Mouse (Mus musculus) layer of hippocampus, postnatal 36 days (tissue): ENCODE measurements around the gene Olfr313. TPM values are rescaled to one million over a fixed set of nuclear protein-coding genes. Genes with fewer than 3 reads are reported as not detected.

ENCODE experiments used
- DNase-seq, 2 experiments: peaks; one replicate each; pipeline ENCODE4 v3.0.0; 2022
- total RNA-seq, 2 experiments: library from RNA; stranded (reverse); gene quantifications; 2 replicates each; pipeline ENCODE4 v1.2.3; 2021

The Olfr313 gene
- total RNA-seq, 2 experiments from 2014 or later = not detected

DNA sequence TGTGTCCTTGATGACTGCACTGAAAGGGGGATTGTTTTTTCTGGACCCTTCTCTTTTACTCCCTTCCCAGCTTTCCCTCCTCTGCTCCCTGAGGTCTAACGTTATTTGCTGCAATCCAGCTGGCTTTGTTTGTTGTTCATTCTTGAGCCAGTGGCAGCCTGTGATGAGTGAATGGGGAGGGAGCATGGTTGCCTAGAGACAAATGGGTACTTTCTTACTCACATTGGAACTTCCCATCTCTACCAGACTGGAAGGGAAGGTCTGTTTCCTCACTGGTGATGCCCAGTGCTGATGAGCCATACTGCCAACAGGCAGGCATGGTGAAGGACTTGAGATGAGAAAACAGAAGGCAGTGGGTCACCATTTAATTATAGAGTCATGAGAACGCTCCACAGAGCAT lies 34.9 kb downstream of the Olfr313 start:
- DNase-seq = no peak

GRCm38 (mm10) chr11:58860744-58861143 lies 45.9 kb downstream of the Olfr313 start:
- DNase-seq = no peak

DNA sequence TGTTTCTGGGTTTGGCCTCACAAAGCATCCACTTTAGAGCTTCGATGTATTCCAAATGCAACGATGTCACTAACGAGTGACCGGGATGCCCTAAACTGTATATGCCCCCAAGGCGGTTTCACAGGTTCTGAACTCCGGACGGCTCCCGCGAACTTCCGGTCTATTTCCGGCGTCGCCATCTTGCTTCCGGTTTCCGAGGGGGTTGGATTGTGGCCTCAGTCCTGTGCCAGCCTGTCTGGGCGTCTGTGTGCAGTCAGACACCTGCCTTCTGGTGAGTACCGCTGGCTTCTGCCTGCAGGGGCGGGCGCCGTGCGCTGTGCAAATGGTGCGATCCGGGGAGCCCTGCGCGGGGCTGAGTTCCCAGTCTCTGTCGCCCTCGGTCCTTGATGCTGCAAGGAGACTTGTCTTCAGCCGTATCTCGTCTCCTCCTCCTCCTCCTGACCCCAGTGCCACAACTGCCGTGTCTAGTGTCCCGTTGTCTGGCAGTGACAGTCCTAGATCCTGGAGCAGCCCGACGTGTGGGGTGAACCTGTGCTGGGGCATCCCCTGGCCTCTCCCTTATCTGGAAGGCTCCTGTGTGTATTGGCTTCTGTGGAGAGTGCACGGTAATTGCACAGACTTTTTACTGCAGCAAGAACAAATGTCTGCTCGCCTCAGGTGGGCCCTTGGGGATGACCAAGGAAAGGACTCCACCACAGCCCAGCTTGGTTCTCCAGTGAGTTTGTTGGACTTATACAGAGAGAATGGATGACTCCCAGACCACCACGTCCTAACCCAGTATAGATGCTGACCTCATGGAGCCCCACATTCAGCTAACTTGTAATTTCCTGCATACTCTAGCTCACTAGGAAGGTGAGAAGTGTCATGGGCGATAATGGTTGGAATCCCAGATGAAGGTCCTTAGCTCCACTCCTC lies 52.5 kb downstream of the Olfr313 start, which contains the start of gene 2810021J22Rik:
TSS of gene 2810021J22Rik (plus strand) at position 178 of the 915 bp plus-strand sequence.
- peak; percentile 82 to 83 for DNase-seq

DNA sequence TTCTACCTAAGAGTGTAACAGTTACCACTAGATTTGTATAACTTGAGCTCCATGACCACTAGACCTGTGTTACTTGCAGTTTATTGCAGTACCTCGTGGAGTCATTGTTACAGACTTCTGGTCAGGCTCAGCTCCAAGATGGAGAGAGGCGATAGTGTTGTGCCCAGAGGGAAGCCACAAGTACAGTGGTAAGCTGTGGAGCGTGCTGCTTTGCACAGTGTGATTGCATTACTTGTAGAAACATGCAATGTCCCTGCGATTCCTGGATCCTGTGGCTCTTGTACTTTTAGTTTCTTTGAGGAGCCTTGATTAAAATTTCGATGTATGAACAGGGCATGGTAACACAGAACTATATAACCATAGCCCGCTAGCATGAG lies 53.1 kb downstream of the Olfr313 start:
- DNase-seq = no peak

Other genes starting within 250 kb of the Olfr313 start
- gene Olfr224, start 244.4 kb upstream of the Olfr313 start, total RNA-seq = not detected
- gene Olfr325, start 237.3 kb upstream of the Olfr313 start, total RNA-seq = not detected
- gene Olfr324, start 219.9 kb upstream of the Olfr313 start, total RNA-seq = not detected
- gene 2210407C18Rik, start 198.9 kb upstream of the Olfr313 start, total RNA-seq = not detected
- not detected for gene Olfr323, start 184.5 kb upstream of the Olfr313 start, total RNA-seq
- gene Trim58, start 174.5 kb upstream of the Olfr313 start, total RNA-seq = not detected
- gene Olfr322, start 156.2 kb upstream of the Olfr313 start, total RNA-seq = not detected
- not detected for gene Olfr320, start 133.9 kb upstream of the Olfr313 start, total RNA-seq
- gene Olfr319, start 115.8 kb upstream of the Olfr313 start, total RNA-seq = not detected
- gene Olfr318, start 91.0 kb upstream of the Olfr313 start, total RNA-seq = not detected
- gene Olfr317, start 75.8 kb upstream of the Olfr313 start, total RNA-seq = under 1 TPM in 1 of 2 experiments, not detected in 1; 0.20 TPM
- gene Olfr316, start 62.3 kb upstream of the Olfr313 start, total RNA-seq = under 1 TPM; 0.45 to 0.48 TPM
- not detected for gene Olfr315, start 41.8 kb upstream of the Olfr313 start, total RNA-seq
- not detected for gene Olfr314, start 32.0 kb upstream of the Olfr313 start, total RNA-seq
- gene Fam183b, start 13.0 kb upstream of the Olfr313 start, total RNA-seq = 1 to 10 TPM; 5.9 to 7.5 TPM
- gene Olfr312, start 14.2 kb downstream of the Olfr313 start, total RNA-seq = not detected
- not detected for gene Olfr311, start 24.3 kb downstream of the Olfr313 start, total RNA-seq
- gene Gm12258, start 32.2 kb downstream of the Olfr313 start, total RNA-seq = 10 to 100 TPM; 19.3 to 20.0 TPM
- gene 2810021J22Rik, start 52.2 kb downstream of the Olfr313 start, total RNA-seq = 10 to 100 TPM in 1 of 2 experiments, 1 to 10 TPM in 1; 9.7 to 12.2 TPM
- gene Zfp39, start 89.2 kb downstream of the Olfr313 start, total RNA-seq = 1 to 10 TPM; 8.4 to 9.2 TPM
- gene Btnl10, start 102.9 kb downstream of the Olfr313 start, total RNA-seq = under 1 TPM in 1 of 2 experiments, not detected in 1; 0.12 TPM
- gene Rnf187, start 123.9 kb downstream of the Olfr313 start, total RNA-seq = 100 to 1,000 TPM; 478 to 523 TPM
- gene Hist3h2ba, start 133.9 kb downstream of the Olfr313 start, total RNA-seq = 10 to 100 TPM; 88.8 to 93.5 TPM
- gene Hist3h2a, start 139.7 kb downstream of the Olfr313 start, total RNA-seq = 10 to 100 TPM; 73.2 to 83.2 TPM
- gene Trim17, start 139.7 kb downstream of the Olfr313 start, total RNA-seq = 1 to 10 TPM; 5.6 to 6.2 TPM
- 10 to 100 TPM; 28.8 to 29.3 TPM for gene Trim11, start 163.1 kb downstream of the Olfr313 start, total RNA-seq